Mouse (Mus musculus) olfactory bulb, adult 2 months (tissue): ENCODE data around the gene Znhit1. TPM values are rescaled to one million over a fixed set of nuclear protein-coding genes. Genes with fewer than 3 reads are reported as not detected.

Experiments
- H3K27ac ChIP-seq: fragments of 200-500 bp; 2 replicates; pipeline ENCODE4 v1.5.1; 2012; ENCODE audit warnings: low read depth, low read length; ENCODE audit not compliant: insufficient read depth
- H3K4me1 ChIP-seq: fragments of 200-500 bp; 2 replicates; pipeline ENCODE4 v1.6.1; 2012; ENCODE audit warnings: low read length; ENCODE audit not compliant: control insufficient read depth, insufficient read depth
- H3K4me3 ChIP-seq: fragments of 200-500 bp; 2 replicates; pipeline ENCODE4 v1.5.1; 2012; ENCODE audit warnings: mild to moderate bottlenecking, low read depth, low read length, moderate library complexity; ENCODE audit not compliant: insufficient read depth
- CTCF ChIP-seq: fragments of 200-500 bp; IDR thresholded peaks from 2 replicates; pipeline ENCODE4 v1.5.1; 2012; ENCODE audit warnings: low read depth, mild to moderate bottlenecking, low read length, moderate library complexity; ENCODE audit not compliant: insufficient read depth
- POLR2A ChIP-seq: fragments of 200-500 bp; IDR thresholded peaks from 2 replicates; pipeline ENCODE4 v1.6.1; 2012; ENCODE audit warnings: mild to moderate bottlenecking, low read depth, low read length, moderate library complexity; ENCODE audit not compliant: insufficient read depth
- WGBS: fragments of 180-500 bp; shearing (Covaris S2); methylation state at CpG from one replicate; pipeline ENCODE4 v1.1.7; 2018; 5-methylcytosine and 5-hydroxymethylcytosine counted together
- polyA plus RNA-seq: library from polyadenylated mRNA; stranded (reverse); fragments of >200 nt; gene quantifications from 2 replicates; pipeline ENCODE4 v1.2.4, GENCODE M21; 2012; ENCODE audit warnings: low replicate concordance; ENCODE audit not compliant: missing spikeins, insufficient read depth, insufficient read length

Gene Znhit1
- polyA plus RNA-seq, 1 experiment, result not detected

DNA sequence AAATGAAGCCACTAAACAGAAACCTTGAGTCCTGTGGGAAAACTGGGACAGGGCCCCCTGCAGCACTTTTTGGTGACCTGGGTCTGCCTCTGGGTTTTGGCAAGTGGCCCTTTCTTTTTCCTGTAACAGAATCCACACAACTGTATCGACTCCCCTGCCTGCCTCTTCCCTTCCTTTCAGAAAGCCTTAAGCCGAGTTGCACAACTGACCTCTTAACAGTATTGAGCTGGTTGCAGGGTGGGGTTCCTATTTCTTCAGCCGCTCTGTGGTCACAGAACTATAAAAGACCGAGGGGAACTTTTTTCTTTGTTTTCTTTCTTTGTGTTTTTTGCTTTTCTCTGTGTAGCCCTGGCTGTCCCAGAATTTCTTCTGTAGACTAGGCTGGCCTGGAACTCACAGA lies 10.1 kb downstream of the Znhit1 start:
- TF ChIP-seq CTCF (no peak), POLR2A (no peak)
- no peak overlapping the region for H3K27ac ChIP-seq
- no peak overlapping the region for H3K4me3 ChIP-seq
- WGBS, result 60% methylated on average over 4 of the region's 4 CpGs
- H3K4me1 ChIP-seq, result no peaks in the 10 kb centered on the region

- Histone ChIP-seq H3K27ac (no peak overlapping the region), H3K4me1 (no peaks in the 10 kb centered on the region), H3K4me3 (no peak overlapping the region)
- 83% methylated on average over 8 of the region's 8 CpGs for WGBS
- TF ChIP-seq POLR2A (no peak), CTCF (no peak)
These were observed 14.2 kb downstream of the Znhit1 start for GRCm38 (mm10) chr5:136973670-136974069.

- Histone ChIP-seq H3K4me3 (no peak overlapping the region), H3K4me1 (no peaks in the 10 kb centered on the region), H3K27ac (no peak overlapping the region)
- no peak for TF ChIP-seq POLR2A
- no peak for TF ChIP-seq CTCF
- 82% methylated on average over 1 of the region's 1 CpGs for WGBS
These were observed 17.1 kb downstream of the Znhit1 start for GRCm38 (mm10) chr5:136970703-136971102.

- 67% methylated on average over 10 of the region's 10 CpGs for WGBS
- peaks cover 6% of the 10 kb centered on the region; the same call in 1 of the 2 replicates for H3K4me1 ChIP-seq
- TF ChIP-seq POLR2A (no peak), CTCF (no peak)
These were observed 20.2 kb downstream of the Znhit1 start for GRCm38 (mm10) chr5:136967592-136967991.

DNA sequence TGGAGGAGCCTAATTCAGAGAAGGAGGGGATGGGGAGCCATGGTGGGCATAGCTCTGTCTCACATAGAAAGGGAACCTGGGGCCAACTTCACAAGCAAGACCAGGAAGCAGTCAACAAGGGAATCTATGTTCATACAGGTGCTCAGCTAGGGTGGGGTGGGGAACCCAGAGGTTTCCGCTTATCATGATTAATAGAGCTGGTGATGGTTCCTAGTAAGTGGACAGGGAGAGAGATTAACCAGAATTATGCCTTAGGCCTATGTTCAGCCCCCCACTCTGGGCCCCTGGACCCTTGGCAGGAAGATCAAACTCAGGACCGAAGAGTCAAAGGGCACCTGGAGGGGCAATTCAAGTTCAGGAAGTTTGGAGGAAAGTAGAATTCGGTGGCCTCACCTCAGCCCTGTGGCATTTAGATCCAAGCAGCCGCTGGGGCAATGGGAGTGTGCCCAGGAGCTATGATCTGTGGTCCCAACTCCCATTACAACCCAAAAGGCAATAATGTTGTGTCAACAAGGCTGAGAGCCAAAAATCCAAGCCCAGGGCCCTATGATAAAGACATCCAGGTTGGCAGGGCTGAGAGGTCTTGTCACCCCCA lies 20.9 kb downstream of the Znhit1 start:
- whole genome bisulfite sequencing, result 97% methylated on average over 4 of the region's 4 CpGs
- Histone ChIP-seq H3K4me3 (no peak overlapping the region), H3K27ac (no peak overlapping the region), H3K4me1 (peaks cover 6% of the 10 kb centered on the region; the same call in 1 of the 2 replicates)
- TF ChIP-seq POLR2A, result no peak
- no peak for TF ChIP-seq CTCF

More at GRCm38 (mm10) chr5:136967592-136967991, 20.2 kb downstream of the Znhit1 start:
- H3K4me3 ChIP-seq, result no peak overlapping the region
- H3K27ac ChIP-seq, result no peak overlapping the region

GRCm38 (mm10) chr5:136966331-136966730 lies 21.5 kb downstream of the Znhit1 start, which contains the start of gene Cldn15:
TSS of gene Cldn15 (plus strand) at chr5:136966616.
- Histone ChIP-seq H3K27ac (no peak within 1 kb of the TSS), H3K4me3 (no peak within 1 kb of the TSS), H3K4me1 (peaks cover 7% of the 10 kb centered on the region; the same call in 1 of the 2 replicates)
- no peak for TF ChIP-seq CTCF
- TF ChIP-seq POLR2A, result no peak
- WGBS, result 71% methylated on average over 6 of the region's 6 CpGs

GRCm38 (mm10) chr5:136965686-136966085 lies 22.1 kb downstream of the Znhit1 start:
- 93% methylated on average over 8 of the region's 8 CpGs for WGBS
- no peak overlapping the region for H3K27ac ChIP-seq
- TF ChIP-seq CTCF, result no peak
- TF ChIP-seq POLR2A, result no peak
- H3K4me1 ChIP-seq, result peaks cover 12% of the 10 kb centered on the region; the same call in 1 of the 2 replicates
- H3K4me3 ChIP-seq, result no peak overlapping the region

- WGBS, result 93% methylated on average over 9 of the region's 9 CpGs
- H3K4me3 ChIP-seq, result no peak overlapping the region
- H3K27ac ChIP-seq, result no peak overlapping the region
- TF ChIP-seq POLR2A (no peak), CTCF (no peak)
- H3K4me1 ChIP-seq, result peaks cover 12% of the 10 kb centered on the region; the same call in 1 of the 2 replicates
These were observed 22.6 kb downstream of the Znhit1 start for GRCm38 (mm10) chr5:136965210-136965609.

- Histone ChIP-seq H3K4me1 (peaks cover 15% of the 10 kb centered on the region; the same call in 1 of the 2 replicates), H3K27ac (no peak overlapping the region), H3K4me3 (peak overlapping the region; percentile 85)
- 63% methylated on average over 8 of the region's 8 CpGs for WGBS
- no peak for TF ChIP-seq POLR2A
- no peak for TF ChIP-seq CTCF
These were observed 24.8 kb downstream of the Znhit1 start for GRCm38 (mm10) chr5:136962966-136963540.
